Mouse (Mus musculus): Measurements from ENCODE around the gene Asap3.

Gene Asap3

DNA sequence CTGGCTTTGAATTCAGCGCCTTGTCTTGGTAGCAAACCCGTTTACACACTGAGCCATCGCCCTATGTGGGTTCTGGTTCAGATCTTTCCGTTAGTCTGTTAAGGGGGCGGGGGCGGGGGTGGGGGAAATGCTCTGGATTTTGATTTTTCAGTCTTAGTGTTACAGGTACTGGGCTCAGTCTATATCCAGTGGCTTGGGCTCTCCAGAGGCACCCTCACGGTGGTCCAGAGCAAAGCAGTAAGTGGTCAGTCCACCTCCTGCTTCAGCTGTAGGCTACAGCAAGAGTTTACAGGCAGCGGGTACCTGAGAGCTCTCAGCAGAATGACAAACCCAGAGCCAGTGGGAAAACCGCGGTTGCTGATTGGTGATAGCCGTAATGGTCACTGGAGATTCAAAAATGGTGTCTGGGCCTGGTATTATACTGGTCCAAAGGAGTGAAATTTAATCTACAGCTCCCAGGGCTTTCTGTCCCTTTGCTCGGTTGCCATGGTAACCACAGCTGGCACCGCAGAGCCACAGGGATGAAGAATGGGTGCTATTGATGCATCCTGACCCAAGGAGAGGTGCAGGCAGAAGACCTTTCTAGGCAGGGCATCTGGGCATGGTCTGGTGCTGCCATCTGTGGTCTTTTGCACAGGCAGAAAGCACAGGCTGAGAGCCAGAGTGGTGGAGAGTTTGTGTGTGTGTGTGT lies 17.5 kb downstream of the Asap3 start:
- no peak for DNase-seq (ENCODE audit: low spot score)

GRCm38 (mm10) chr4:136224240-136224559 lies 18.0 kb downstream of the Asap3 start:
- DNase-seq (ENCODE audit: low spot score) = no peak

DNA sequence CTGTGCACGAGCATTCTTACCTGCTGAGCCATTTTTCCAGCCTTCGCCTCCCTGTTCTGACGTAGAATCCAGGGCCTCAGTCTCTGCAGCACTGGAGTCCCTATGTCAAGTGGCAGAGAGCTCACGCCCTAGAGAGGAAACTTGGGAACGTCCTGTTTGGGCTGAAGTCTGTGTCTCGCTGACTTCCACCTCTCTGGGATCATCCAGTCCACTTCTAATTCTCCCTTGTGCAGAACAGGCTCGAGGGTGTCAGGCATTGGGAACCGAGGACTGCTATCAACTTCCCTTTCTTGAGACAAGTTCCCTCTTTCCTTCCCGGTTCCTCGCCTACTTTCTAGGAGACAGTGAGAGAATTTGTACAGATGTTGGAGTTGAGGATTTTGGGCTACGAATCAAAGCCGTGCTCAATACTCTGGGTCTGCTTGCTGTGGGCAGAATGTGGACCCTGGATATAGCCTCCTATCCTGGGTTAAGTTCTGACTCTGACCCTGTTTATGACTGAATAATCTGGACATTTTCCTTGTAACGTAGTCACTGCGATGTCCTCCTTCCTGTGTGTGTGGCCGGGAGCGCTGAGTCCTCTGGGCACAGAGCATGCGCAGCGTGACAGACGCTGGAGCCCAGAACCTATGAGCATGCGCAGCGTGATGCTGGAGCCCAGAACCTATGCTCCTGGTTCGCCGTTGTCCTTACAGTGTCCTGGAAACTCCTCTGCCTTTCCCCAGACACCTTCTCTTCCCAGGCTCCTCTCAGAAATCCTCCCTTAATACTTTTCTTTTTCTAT lies 18.7 kb downstream of the Asap3 start:
- DNase-seq (ENCODE audit: low spot score) = no peak

DNA sequence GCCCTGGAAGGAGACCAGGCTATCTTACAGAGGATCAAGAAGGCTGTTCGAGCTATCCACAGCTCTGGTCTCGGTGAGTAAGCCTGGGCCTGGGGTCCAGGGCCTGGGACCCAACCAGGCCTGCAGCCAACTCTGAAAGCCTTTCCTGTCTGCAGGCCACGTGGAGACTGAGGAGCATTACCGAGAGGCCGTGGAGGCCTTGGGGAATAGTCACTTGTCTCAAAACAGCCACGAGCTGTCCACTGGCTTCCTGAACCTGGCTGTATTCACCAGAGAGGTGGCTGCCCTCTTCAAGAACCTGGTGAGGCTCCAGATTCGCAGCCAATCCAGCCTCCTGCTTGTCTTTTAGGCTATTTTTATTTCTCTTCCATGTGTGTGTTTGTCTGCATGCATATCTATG lies 21.2 kb downstream of the Asap3 start:
- DNase-seq (ENCODE audit: low spot score) = no peak

DNA sequence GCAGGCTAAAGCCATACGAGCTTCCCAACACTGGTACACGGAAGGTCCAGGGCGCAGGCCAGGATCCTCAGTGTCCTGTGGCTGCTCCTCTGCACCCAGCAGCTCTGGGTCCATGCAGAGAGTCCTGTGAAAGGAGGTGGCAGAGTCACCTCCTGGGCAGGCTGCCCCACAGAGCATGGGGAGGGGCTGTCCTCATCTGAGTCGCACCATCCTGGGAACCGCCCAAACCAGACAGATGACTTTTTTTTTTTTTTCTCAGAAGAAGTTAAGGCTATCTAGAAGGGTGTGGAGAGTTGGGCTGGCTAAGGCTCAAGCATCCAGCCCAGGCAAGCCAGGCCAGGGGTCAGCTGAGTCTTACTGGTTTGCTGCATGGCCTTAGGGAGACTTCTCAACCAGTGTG lies 22.5 kb downstream of the Asap3 start:
- no peak for DNase-seq (ENCODE audit: low spot score)

DNA sequence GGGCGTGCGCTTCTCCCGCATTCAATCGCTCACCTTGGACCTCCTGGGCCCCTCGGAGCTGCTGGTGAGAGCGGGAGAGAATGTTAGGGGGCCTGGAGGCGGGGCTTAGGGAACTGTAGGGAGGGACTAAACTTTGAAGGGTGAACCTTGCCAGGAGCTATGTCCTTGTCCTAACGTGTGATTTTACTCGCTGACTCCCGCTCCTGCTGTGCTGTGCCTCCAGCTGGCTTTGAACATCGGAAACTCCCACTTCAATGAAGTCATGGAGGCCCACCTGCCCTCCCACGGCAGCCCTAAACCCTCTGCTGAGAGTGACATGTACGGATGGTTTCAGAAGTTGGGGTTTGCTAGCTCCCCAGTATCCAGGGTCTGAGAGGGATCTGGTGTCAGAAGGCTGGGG lies 32.5 kb downstream of the Asap3 start:
- no peak for DNase-seq (ENCODE audit: low spot score)

GRCm38 (mm10) chr4:136239111-136239510 lies 32.9 kb downstream of the Asap3 start:
- no peak for DNase-seq (ENCODE audit: low spot score)

DNA sequence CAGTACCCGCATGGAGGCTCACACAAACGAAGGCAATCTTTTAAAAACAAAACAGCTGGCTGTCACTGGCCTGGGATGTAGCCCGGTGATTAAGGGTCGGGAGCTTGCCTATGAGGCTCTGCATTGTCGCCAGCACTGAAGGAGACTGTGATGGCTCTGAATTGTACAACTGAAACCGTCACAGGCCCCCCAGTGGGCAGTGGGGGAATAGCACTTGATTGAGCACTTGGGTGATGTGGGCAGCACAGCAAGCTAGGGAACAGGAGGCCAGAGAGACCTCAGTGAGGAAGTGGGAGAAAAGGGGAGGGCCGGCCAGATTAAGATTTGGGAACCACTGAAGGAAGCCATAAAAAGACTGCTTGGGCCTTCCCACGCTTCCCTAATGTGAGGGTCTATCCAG lies 33.5 kb downstream of the Asap3 start:
- peak; percentile 59 for DNase-seq (ENCODE audit: low spot score)

GRCm38 (mm10) chr4:136240123-136240522 lies 34.0 kb downstream of the Asap3 start:
- DNase-seq (ENCODE audit: low spot score) = no peak

- DNase-seq (ENCODE audit: low spot score) = no peak
These were observed 34.8 kb downstream of the Asap3 start for GRCm38 (mm10) chr4:136240955-136241354.

DNA sequence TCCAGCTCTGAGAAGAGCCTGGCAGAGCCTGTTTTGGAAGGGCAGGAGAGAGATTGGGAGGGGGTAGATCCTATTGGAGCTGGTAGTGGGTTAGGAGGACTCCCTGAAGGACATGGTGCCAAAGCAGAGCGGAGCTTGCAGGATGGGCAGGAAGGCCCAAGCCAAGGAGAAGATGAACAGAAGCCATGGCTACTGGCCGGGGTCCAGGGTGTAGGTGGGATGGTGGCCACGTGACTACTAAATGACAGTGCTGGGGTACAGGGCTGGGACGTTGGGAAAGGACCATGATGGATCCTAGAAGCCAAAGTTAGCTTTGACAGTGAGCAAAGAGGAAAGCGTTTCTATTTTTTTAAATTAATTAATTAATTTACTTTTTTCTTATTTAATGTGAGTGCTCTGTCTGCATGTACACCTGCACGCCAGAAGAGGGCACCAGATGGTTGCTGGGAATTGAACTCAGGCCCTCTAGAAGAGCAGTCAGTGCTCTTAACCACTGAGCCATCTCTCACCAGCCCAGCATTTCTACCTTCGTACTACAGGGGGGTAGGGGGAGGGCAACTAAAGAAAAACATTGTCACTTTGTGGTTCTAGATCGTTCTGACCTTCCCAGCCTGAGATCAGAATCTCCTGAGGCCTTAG lies 36.0 kb downstream of the Asap3 start:
- DNase-seq (ENCODE audit: low spot score) = no peak

GRCm38 (mm10) chr4:136242728-136243127 lies 36.6 kb downstream of the Asap3 start:
- DNase-seq (ENCODE audit: low spot score) = no peak

DNA sequence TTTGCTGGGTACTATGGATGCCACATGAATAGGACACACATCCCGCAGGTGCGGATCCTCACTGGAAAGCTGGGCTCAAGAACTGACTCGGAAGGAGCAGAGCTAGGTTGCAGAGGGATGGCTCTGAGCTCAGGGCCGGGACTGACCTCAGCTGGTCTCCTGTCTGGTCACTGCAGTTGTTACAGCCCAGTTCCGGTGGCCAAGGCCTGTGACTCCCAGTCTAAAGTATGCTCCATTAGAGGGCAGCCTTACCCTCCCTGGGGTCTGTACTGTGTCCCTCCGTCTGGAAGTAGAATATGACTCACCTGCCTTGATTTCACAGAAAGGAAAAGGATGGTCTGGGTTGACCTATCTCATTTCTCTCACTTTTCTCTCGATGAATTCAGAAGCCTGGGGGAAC lies 38.0 kb downstream of the Asap3 start:
- no peak for DNase-seq (ENCODE audit: low spot score)

DNA sequence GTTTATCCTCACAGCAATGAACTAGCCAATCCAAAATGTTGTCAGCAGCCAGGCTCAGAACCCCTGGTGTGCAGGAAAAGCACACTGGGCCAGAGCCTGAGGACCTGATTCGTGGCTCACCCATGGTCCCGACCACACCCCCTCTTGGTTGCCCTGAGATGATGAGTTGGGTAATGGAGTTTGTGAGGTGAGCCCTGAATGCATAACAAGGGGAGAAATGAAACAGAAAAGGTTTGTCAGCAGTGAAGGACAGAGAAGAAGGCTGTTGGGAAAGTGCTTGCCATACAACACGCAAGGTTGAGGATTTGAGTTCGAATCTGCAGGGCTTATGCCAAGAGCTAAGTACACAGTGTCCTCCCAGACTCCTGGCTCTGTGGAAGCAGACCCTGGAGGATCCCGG lies 39.5 kb downstream of the Asap3 start:
- DNase-seq (ENCODE audit: low spot score) = no peak

DNA sequence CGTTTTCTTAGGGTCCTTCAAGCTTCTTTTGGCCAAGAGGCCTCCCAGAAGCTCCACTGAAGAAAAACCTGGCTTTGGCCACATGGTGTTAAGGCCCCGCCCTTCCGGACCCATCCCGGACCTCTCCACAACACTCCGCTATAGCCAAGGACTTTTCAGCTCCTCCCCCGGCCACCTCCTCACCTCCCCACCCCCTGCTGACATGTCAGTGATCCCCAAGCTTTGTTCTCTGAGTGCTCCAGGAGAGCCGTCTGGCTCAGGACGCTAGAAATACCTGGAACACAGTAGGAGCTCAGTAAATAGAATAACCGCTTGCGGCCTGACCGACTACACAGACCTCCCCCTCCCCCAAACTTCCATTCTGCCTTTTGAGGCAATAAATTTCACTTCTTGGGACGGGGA lies 40.4 kb downstream of the Asap3 start:
- DNase-seq (ENCODE audit: low spot score) = no peak

- DNase-seq (ENCODE audit: low spot score) = no peak
These were observed 41.2 kb downstream of the Asap3 start for GRCm38 (mm10) chr4:136247386-136247728.

DNA sequence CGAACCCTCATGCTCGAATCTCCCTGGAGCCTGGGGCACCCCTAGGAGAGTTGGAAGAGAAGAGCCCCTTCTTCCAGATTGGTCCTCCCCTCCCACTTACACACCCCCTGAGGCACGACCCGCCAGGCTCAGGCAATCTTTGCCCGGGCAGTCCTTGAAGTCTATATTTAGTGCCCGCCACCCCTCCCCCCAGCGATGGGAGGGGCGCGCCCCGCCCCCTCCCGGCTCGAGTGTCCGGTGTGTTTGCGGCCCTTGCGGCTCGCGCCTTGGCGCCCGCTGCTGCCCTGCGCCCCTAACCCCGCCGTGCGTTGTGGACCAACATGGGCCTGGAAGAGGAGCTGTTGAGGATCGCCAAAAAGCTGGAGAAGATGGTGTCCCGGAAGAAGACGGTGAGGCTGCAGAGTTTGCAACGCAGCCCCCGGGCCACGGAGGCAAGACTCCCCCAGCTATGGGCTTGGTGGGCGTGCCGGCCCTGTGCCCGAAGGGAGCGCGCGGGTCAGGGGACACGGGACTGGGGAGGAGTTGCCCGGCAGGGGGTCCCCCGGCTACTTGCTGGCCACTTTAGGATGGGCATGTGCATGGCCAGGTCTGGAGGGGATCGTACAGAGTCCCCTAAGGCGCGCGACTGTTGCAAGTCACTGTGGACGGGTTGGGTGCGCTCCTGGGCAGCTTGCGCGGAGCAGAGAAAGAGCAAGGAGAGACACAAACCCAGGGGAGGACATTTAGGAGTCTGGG lies 41.7 kb downstream of the Asap3 start, which contains the start of gene Tcea3:
Gene Tcea3 (plus strand): TSS at position 1 of the 735 bp plus-strand sequence.
- no peak for DNase-seq (ENCODE audit: low spot score)

DNA sequence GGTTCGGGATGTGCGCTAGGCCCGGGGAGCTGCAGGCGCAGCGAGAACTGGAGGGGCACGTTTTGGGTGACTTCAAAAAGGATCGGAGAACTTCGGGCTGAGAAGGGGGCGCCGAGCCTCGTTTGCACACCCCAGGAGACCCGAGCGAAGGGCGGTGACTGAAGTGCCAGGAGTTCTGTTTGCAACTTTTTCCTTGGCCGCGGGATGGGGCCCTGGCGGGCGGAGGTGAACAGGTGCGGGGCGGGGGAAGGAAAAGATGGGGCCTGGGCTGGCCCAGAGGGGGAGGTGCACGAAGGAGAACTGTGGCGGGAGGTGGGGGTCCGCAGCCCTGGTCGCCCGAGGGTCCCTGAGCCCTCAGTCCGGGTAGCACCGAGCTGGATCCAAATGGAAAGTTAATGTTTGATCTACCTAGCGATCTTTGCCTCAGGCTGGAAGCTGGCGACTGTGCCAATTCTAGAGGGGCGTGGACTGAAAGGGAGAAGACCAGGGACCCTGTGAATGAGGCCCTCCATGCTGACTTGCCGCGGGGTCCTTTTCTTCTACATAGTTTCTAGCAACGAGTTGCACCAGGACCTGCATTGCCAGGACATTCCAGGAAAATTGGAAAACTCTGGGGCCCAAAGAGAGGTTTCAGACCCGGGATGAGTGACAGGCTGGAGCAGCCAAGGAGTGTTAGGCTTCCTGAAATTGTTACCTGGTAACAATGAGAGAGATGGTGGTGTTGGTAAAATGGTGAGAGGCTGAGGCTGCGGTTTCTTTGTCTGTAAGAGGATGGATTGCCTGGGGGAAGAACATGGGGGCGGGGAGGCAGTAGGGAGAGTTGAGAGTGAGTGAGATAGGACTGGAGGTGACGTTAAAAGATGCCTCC lies 42.5 kb downstream of the Asap3 start:
- no peak for DNase-seq (ENCODE audit: low spot score)

GRCm38 (mm10) chr4:136249332-136249647 lies 43.1 kb downstream of the Asap3 start:
- DNase-seq (ENCODE audit: low spot score) = no peak

GRCm38 (mm10) chr4:136249780-136250179 lies 43.6 kb downstream of the Asap3 start:
- DNase-seq (ENCODE audit: low spot score) = no peak

DNA sequence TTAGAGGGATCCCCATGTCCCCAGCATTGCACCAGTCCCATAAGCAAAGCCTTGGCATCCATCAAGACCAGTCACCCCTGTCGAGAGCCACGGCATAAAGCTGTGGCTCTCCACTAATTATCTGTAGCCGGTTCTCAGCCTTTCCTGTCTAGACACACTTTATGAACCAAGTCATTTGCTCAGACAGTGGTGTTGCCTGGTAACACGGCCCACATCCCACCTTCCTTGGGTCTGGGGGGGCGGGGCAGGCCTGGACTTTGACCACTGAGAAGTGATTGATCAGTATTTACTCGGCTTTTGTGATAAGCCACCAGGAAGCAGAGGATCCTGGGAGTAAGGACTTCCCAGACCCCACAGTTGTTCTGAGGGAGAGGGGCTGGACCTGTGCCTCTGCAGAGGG lies 49.8 kb downstream of the Asap3 start:
- no peak for DNase-seq (ENCODE audit: low spot score)

DNA sequence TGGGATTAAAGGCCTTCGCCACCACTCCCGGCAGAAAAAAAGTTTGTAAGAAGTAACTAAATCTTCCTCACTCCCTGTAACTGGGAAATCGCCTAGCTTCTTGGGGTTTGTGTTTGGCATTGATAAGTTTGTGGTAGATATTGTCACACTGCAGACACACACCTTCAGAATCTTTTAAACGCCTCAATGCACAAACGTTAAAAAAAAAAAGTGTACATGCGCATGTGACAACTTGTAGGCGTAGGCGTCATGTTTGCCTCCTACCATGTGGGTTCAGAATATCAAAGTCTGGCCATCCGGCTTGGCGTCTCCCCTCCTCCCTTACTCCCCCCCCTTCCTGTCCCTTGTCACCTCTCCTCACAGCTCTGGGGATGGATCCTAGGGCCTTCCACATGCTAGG lies 50.5 kb downstream of the Asap3 start:
- DNase-seq (ENCODE audit: low spot score) = no peak
